Mouse (Mus musculus) splenic B cell, adult 2 months (primary cell): ENCODE data around the gene Prkab1.

Source experiments
- DNase-seq: peaks from one replicate; pipeline ENCODE4 v3.0.0-alpha.2; 2011; ENCODE audit warnings: low read depth, low spot score
- H3K27me3 ChIP-seq: 2 replicates; pipeline ENCODE4 v1.6.1; 2012; ENCODE audit warnings: mild to moderate bottlenecking, low read length, moderate library complexity, mixed read lengths; ENCODE audit not compliant: control insufficient read depth, poor library complexity, insufficient read depth, severe bottlenecking
- H3K36me3 ChIP-seq: 2 replicates; pipeline ENCODE4 v1.6.1; 2012; ENCODE audit warnings: mild to moderate bottlenecking, low read length, moderate library complexity, mixed read lengths; ENCODE audit not compliant: control insufficient read depth, poor library complexity, insufficient read depth, severe bottlenecking

Gene Prkab1

GRCm38 (mm10) chr5:116009884-116010627 is 14.3 kb downstream of the Prkab1 start:
- Histone ChIP-seq H3K27me3 (no peaks in the 10 kb centered on the region), H3K36me3 (no peaks in the 10 kb centered on the region)
- DNase-seq: no peak

- H3K27me3 ChIP-seq: no peaks in the 10 kb centered on the region
- no peak for DNase-seq
- no peaks in the 10 kb centered on the region for H3K36me3 ChIP-seq
These were observed 15.0 kb downstream of the Prkab1 start for GRCm38 (mm10) chr5:116009091-116009851.

- Histone ChIP-seq H3K27me3 (no peaks in the 10 kb centered on the region), H3K36me3 (no peaks in the 10 kb centered on the region)
- no peak for DNase-seq
These were observed 16.6 kb downstream of the Prkab1 start for GRCm38 (mm10) chr5:116007723-116008122.

GRCm38 (mm10) chr5:116006324-116007099 is 17.8 kb downstream of the Prkab1 start:
- no peaks in the 10 kb centered on the region for H3K27me3 ChIP-seq
- no peaks in the 10 kb centered on the region for H3K36me3 ChIP-seq
- DNase-seq: no peak

- no peak for DNase-seq
- H3K36me3 ChIP-seq: no peaks in the 10 kb centered on the region
- no peaks in the 10 kb centered on the region for H3K27me3 ChIP-seq
These were observed 20.0 kb downstream of the Prkab1 start for GRCm38 (mm10) chr5:116004271-116004670.

GRCm38 (mm10) chr5:116003825-116004224 is 20.5 kb downstream of the Prkab1 start:
- no peaks in the 10 kb centered on the region for H3K36me3 ChIP-seq
- DNase-seq: no peak
- no peaks in the 10 kb centered on the region for H3K27me3 ChIP-seq

- DNase-seq: no peak
- no peaks in the 10 kb centered on the region for H3K27me3 ChIP-seq
- H3K36me3 ChIP-seq: no peaks in the 10 kb centered on the region
These were observed 21.2 kb downstream of the Prkab1 start for GRCm38 (mm10) chr5:116003154-116003553.

GRCm38 (mm10) chr5:115997376-115997775 is 26.9 kb downstream of the Prkab1 start:
- Histone ChIP-seq H3K36me3 (no peaks in the 10 kb centered on the region), H3K27me3 (no peaks in the 10 kb centered on the region)
- no peak for DNase-seq

- H3K27me3 ChIP-seq: no peaks in the 10 kb centered on the region
- H3K36me3 ChIP-seq: no peaks in the 10 kb centered on the region
- no peak for DNase-seq
These were observed 30.2 kb downstream of the Prkab1 start for GRCm38 (mm10) chr5:115994101-115994500.

GRCm38 (mm10) chr5:115991717-115992116 is 32.6 kb downstream of the Prkab1 start:
- Histone ChIP-seq H3K27me3 (no peaks in the 10 kb centered on the region), H3K36me3 (no peaks in the 10 kb centered on the region)
- DNase-seq: no peak

- no peaks in the 10 kb centered on the region for H3K36me3 ChIP-seq
These were observed 37.0 kb downstream of the Prkab1 start for GRCm38 (mm10) chr5:115987284-115987683.

GRCm38 (mm10) chr5:115985101-115985500 is 39.2 kb downstream of the Prkab1 start:
- no peaks in the 10 kb centered on the region for H3K27me3 ChIP-seq
- DNase-seq: no peak
- H3K36me3 ChIP-seq: no peaks in the 10 kb centered on the region

More at GRCm38 (mm10) chr5:115987284-115987683, 37.0 kb downstream of the Prkab1 start:
- no peaks in the 10 kb centered on the region for H3K27me3 ChIP-seq
- DNase-seq: no peak

GRCm38 (mm10) chr5:115984392-115984791 is 39.9 kb downstream of the Prkab1 start:
- DNase-seq: no peak
- no peaks in the 10 kb centered on the region for H3K36me3 ChIP-seq
- H3K27me3 ChIP-seq: no peaks in the 10 kb centered on the region

GRCm38 (mm10) chr5:115982671-115983373 is 41.5 kb downstream of the Prkab1 start:
- Histone ChIP-seq H3K36me3 (no peaks in the 10 kb centered on the region), H3K27me3 (no peaks in the 10 kb centered on the region)
- DNase-seq: no peak
